Mouse (Mus musculus) kidney, adult 18-20 months (tissue): ENCODE data around the gene Fancg.
A peak's percentile ranks its signal among the peaks of the same experiment; 100 is the strongest.

ENCODE experiments used
- DNase-seq: peaks from one replicate; pipeline ENCODE4 v3.0.0; 2021

Gene Fancg

GRCm38 (mm10) chr4:43032501-43032900 is 22.2 kb upstream of the Fancg start:
- no peak for DNase-seq

GRCm38 (mm10) chr4:43031237-43031995 is 21.1 kb upstream of the Fancg start, which contains the start of gene Stoml2:
Gene Stoml2 (minus strand): TSS chr4:43031710.
- DNase-seq = peak; percentile 92

- no peak for DNase-seq
Observed at GRCm38 (mm10) chr4:43030780-43031230, 20.5 kb upstream of the Fancg start.

- DNase-seq = no peak
Observed at GRCm38 (mm10) chr4:43030352-43030751, 20.0 kb upstream of the Fancg start.

- no peak for DNase-seq
Observed at GRCm38 (mm10) chr4:43029749-43030148, 19.4 kb upstream of the Fancg start.

GRCm38 (mm10) chr4:43029121-43029520 is 18.8 kb upstream of the Fancg start:
- no peak for DNase-seq

- DNase-seq = peak; percentile 98
Observed at GRCm38 (mm10) chr4:43025084-43025960, 15.0 kb upstream of the Fancg start, which contains the start of gene Pigo. Gene Pigo (minus strand): TSS chr4:43025819.

GRCm38 (mm10) chr4:43024673-43025072 is 14.4 kb upstream of the Fancg start:
- DNase-seq = no peak

- no peak for DNase-seq
Observed at GRCm38 (mm10) chr4:43021341-43021740, 11.0 kb upstream of the Fancg start.

GRCm38 (mm10) chr4:43020876-43021275 is 10.6 kb upstream of the Fancg start:
- no peak for DNase-seq

GRCm38 (mm10) chr4:43019641-43020465 is 9.5 kb upstream of the Fancg start:
- no peak for DNase-seq

GRCm38 (mm10) chr4:43019176-43019575 is 8.9 kb upstream of the Fancg start:
- no peak for DNase-seq

- DNase-seq = no peak
Observed at GRCm38 (mm10) chr4:43018156-43018555, 7.8 kb upstream of the Fancg start.

GRCm38 (mm10) chr4:43012091-43012490 is 1.8 kb upstream of the Fancg start:
- no peak for DNase-seq

GRCm38 (mm10) chr4:43005765-43006164 is 4.5 kb downstream of the Fancg start:
- DNase-seq = peak; percentile 19

GRCm38 (mm10) chr4:43004951-43005350 is 5.4 kb downstream of the Fancg start:
- DNase-seq = no peak

GRCm38 (mm10) chr4:43002756-43003439 is 7.4 kb downstream of the Fancg start:
- peak; percentile 19 for DNase-seq

- DNase-seq = no peak
Observed at GRCm38 (mm10) chr4:43001272-43001671, 9.0 kb downstream of the Fancg start.

- peak; percentile 98 for DNase-seq
Observed at GRCm38 (mm10) chr4:43000141-43000986, 9.9 kb downstream of the Fancg start, which contains the start of gene Vcp. Gene Vcp (minus strand): TSS chr4:43000507.

- DNase-seq = peak; percentile 86
Observed at GRCm38 (mm10) chr4:42999451-43000140, 10.7 kb downstream of the Fancg start.
